Mouse (Mus musculus): ENCODE data around the gene Stx3.

GRCm38 (mm10) chr19:11736455-11736854, 82.7 kb downstream of the Stx3 start:
- TF ChIP-seq POLR2A (IDR thresholded peaks at IDR 0.05; ENCODE audit: low read depth, low read length), result no peak
- TF ChIP-seq CTCF (conservative IDR thresholded peaks at IDR 0.05 in 1 of 2, IDR thresholded peaks at IDR 0.05 in 1 of 2; ENCODE audit: low read depth in 2 of 2, low read length in 2 of 2), result no peak
- TF ChIP-seq ZNF384 (IDR thresholded peaks at IDR 0.05; ENCODE audit: low read depth, low read length), result no peak
- TF ChIP-seq TCF12 (IDR thresholded peaks at IDR 0.05; ENCODE audit: low read depth, low read length), result no peak
- no peak for TF ChIP-seq ZKSCAN1 (IDR thresholded peaks at IDR 0.05; ENCODE audit: borderline replicate concordance, low read depth, low read length)
- no peak for TF ChIP-seq NRF1 (IDR thresholded peaks at IDR 0.05; ENCODE audit: low read depth, low read length)
- TF ChIP-seq TBP (conservative IDR thresholded peaks at IDR 0.05; ENCODE audit: low read depth, low read length), result no peak
- no peak for TF ChIP-seq BHLHE40 (IDR thresholded peaks at IDR 0.05; ENCODE audit: low read depth, low read length)
- TF ChIP-seq MAX (IDR thresholded peaks at IDR 0.05; ENCODE audit: low read length), result no peak
- TF ChIP-seq ZC3H11A (IDR thresholded peaks at IDR 0.05; ENCODE audit: low read depth, low read length), result no peak
- TF ChIP-seq IRF4 (IDR thresholded peaks at IDR 0.05; ENCODE audit: low read depth, low read length), result no peak
- TF ChIP-seq USF2 (conservative IDR thresholded peaks at IDR 0.05; ENCODE audit: low read depth, low read length), result no peak
- no peak for TF ChIP-seq CHD2 (IDR thresholded peaks at IDR 0.05; ENCODE audit: low read length)

All from CH12.LX (cell line).